Mouse (Mus musculus) common myeloid progenitor, adult 5-6 weeks (primary cell): ENCODE measurements around the gene Rhot1. TPM values are rescaled to one million over a fixed set of nuclear protein-coding genes. Genes with fewer than 3 reads are reported as not detected.
"Not testable (repeated sequence)": the region's sequence is repeated elsewhere in the genome, so short reads cannot be mapped to it uniquely, and the experiment has no call there.

ENCODE experiments used
- ATAC-seq: replicated peaks from 2 replicates; pipeline ENCODE4 v1.8.0; 2016; ENCODE audit warnings: low read depth, mild to moderate bottlenecking, moderate TSS enrichment, inconsistent platforms; ENCODE audit not compliant: poor library complexity, severe bottlenecking
- total RNA-seq: library from RNA; stranded (forward); fragments of 200-1000, 187-1606 nt; gene quantifications from 2 replicates; pipeline ENCODE4 v1.2.3, GENCODE M21; 2017

Gene Rhot1
- total RNA-seq, result 57.0 and 82.5 TPM in 2 replicates

DNA sequence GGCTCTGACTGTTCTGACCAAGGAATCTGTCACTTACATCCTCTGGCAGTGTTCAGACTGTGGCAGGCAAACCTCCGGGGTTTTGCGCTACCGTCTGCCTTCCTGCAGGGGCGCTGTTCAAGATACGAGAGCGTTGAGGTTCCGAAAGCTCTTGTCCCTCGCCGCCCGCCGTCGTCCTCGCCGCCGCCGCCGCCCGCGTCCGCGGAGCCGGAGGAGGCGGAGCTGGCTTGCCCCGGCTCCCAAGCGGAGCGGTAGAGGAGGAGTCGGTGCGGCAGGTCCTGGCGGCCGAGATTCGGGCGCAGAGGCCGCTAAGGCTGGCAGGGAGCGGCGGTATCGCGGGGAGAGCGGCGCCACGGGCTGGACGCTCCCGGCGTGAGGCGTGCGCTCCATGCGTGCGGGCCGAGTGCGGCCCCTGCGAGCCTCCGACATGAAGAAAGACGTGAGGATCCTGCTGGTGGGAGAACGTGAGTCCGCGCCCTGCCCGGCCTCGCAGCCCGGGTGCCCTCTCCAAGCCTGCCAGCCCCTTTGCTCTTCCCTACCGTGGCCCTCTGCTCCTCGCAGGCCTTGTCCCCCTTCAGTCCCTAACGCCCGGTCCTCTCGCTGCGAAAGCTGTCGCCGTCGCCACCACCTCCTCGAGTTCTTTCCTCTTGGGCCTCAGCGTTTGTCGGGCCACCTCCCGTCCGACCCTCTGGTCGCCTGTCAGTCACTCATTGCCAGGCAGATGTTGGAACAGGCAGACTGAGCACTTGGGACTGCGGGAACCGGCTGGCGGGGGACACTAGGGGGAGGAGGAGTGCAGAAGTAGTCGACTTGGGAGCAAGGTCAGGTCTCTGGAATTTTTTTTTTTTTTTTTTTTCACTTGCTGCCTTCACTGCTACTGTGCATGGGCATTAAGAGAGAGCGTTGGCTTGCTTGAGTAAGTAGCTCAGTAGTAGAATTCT lies at the start of gene Rhot1:
TSS of gene Rhot1 (plus strand) at position 160 of the 941 bp plus-strand sequence.
- ATAC-seq, result peak; percentile 88

DNA sequence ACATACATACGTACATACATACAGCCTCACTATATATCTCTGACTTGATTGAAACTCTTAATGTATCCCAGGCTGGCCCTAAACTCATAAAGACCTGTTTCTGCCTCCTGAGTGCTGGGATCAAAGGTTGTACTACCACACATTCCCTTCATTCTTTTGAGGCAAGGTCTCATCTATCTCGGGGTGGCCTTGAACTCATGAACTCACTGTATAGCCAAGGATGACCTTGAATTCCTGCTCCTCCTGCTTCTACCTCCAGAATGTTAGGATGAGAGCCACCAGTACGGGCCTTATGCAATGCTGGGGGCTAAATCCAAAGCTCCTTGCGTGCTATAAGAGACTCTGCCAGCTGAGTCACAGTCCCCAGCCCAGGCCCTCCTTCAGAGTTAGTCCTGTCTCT lies 47.8 kb upstream of the Rhot1 start:
- no peak for ATAC-seq

- peak; percentile 75 for ATAC-seq
These were observed 45.3 kb upstream of the Rhot1 start for GRCm38 (mm10) chr11:80163362-80164116.

GRCm38 (mm10) chr11:80164224-80164623 lies 44.6 kb upstream of the Rhot1 start:
- no peak for ATAC-seq

GRCm38 (mm10) chr11:80168121-80168520 lies 40.7 kb upstream of the Rhot1 start:
- no peak for ATAC-seq

GRCm38 (mm10) chr11:80168611-80169249 lies 40.1 kb upstream of the Rhot1 start:
- no peak for ATAC-seq

GRCm38 (mm10) chr11:80169629-80170028 lies 39.2 kb upstream of the Rhot1 start:
- ATAC-seq, result 0 out of 2 replicates have a peak, but pooled peaks have one; percentile 29

GRCm38 (mm10) chr11:80170351-80170750 lies 38.5 kb upstream of the Rhot1 start:
- ATAC-seq, result no peak

GRCm38 (mm10) chr11:80171884-80172283 lies 36.9 kb upstream of the Rhot1 start:
- no peak for ATAC-seq

DNA sequence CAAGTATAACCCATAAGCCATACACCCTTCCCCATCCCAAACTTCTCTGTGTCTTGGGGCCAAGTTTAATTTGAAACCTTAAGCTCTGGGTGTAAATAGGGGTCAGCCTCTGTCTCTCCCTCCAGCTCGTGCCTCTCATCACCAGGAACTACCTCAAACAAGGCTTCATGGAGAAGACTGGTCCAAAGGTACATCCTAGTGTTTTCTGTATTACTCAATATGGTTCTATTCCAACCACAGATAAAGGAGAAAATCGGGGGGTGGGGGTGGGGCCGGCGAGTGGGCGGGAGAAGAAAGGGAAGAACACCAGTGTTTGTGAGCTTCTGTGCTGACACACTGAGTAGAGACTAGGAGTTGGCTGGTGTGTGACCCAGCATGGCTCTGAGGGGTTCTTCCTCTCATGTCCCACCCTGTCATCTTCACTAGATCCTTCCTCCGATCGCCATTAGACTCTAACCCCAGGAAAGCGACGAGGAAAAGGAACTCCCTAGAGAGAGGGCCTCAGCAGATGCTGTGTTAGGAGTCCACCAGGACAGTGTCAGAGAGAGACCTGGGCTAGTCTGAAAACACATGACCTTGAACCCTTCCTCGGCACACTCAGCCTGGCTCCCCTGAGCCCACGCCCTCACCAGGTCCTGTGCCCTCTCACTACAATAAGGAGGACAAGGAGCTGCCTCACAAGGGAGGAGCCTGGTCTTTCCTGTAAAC lies 34.7 kb upstream of the Rhot1 start:
- no peak for ATAC-seq

GRCm38 (mm10) chr11:80176911-80177895 lies 31.6 kb upstream of the Rhot1 start:
- ATAC-seq, result peak; percentile 50; the same call in 1 of the 2 replicates

- no peak for ATAC-seq
These were observed 30.5 kb upstream of the Rhot1 start for GRCm38 (mm10) chr11:80178316-80178715.

DNA sequence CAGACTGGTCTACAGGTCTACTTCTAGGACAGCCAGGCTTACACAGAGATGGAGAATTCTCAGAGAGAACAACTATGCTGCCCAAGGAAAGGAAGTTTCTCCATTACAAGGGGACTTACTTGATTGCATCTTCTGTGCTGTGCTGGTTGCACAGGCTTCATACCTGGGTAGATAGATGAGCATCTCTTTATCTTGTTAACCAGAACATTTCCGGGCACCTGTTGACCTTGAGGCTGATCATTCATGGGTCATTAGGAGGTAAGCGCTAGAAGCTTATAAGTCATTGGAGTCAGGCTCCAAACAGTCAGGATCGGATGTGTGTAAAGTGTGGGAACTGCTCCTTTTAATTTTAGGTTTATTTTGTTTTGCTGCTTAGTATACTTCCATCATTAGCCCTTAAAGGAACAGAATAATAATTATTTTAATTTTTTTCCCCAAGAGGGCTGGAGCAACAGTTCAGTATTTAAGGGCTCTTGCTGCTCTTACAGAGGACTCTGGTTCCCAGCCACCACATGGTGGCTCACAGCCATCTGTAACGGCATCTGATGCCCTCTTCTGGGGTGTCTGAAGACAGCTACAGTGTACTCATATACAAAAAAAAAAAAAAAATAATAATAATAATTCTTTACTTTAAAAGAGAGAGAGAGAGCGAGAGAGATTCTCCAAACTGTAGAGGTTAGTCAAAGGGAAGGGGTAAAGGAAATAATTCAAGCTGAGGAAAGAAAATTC lies 27.6 kb upstream of the Rhot1 start:
- no peak for ATAC-seq

DNA sequence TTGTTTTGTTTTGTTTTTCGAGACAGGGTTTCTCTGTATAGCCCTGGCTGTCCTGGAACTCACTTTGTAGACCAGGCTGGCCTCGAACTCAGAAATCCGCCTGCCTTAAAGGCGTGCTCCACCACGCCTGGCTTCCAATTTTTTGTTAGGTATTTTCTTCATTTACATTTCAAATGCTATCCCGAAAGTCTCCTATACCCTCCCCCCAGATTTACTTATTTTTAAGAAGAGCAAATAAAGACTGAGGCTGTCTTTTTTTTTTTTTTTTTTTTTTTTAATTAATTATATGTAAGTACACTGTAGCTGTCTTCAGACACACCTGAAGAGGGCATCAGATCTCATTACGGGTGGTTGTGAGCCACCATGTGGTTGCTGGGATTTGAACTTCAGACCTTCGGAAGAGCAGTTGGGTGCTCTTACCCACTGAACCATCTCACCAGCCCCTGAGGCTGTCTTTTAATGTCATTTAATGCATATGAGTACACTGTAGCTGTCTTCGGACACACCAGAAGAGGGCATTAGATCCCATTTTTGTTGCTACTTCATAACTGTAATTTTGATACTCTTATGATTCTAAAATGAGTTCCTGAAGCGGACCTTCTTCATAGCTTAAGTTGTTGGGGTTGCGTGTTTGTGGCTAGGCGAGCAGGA lies 25.6 kb upstream of the Rhot1 start:
- peak; percentile 57 for ATAC-seq

- ATAC-seq, result peak; percentile 99
These were observed 25.0 kb upstream of the Rhot1 start, which contains the start of gene Rnf135 for GRCm38 (mm10) chr11:80183705-80184255. Rnf135 (plus strand) TSS chr11:80183851.

GRCm38 (mm10) chr11:80184531-80185071 lies 24.2 kb upstream of the Rhot1 start:
- ATAC-seq, result no peak

- ATAC-seq, result not testable (repeated sequence)
These were observed 23.3 kb upstream of the Rhot1 start for GRCm38 (mm10) chr11:80185441-80185976.
